Mouse (Mus musculus) myocyte (in vitro differentiated cells): ENCODE measurements at regions not wholly inside any gene's neighbourhood (a gene's known extent, or its start where the extent isn't known, plus 50 kb on each side); places are given as distances from the start of the nearest gene placed in this dataset.

Experiments used
- E2F4 ChIP-seq: IDR thresholded peaks from one replicate; pipeline ENCODE4 v1.6.1; 2011; ENCODE audit warnings: mild to moderate bottlenecking, control low read depth, moderate library complexity; ENCODE audit not compliant: insufficient read depth
- MAX ChIP-seq: IDR thresholded peaks from one replicate; pipeline ENCODE4 v1.6.1; 2011; ENCODE audit warnings: low read depth, mild to moderate bottlenecking, control low read depth
- POLR2A ChIP-seq: IDR thresholded peaks from one replicate; pipeline ENCODE4 v1.6.1; 2011; ENCODE audit warnings: low read depth, mild to moderate bottlenecking, control low read depth, moderate library complexity; ENCODE audit not compliant: insufficient read length
- POLR2AphosphoS2 ChIP-seq: IDR thresholded peaks from one replicate; pipeline ENCODE4 v1.6.1; 2011; ENCODE audit warnings: low read depth, control low read depth; ENCODE audit not compliant: insufficient read length
- TCF12 ChIP-seq: IDR thresholded peaks from one replicate; pipeline ENCODE4 v1.6.1; 2011; ENCODE audit warnings: mild to moderate bottlenecking, control low read depth; ENCODE audit not compliant: poor library complexity, insufficient read depth, severe bottlenecking

- TF ChIP-seq POLR2AphosphoS2: no peak
- TF ChIP-seq TCF12: no peak
- TF ChIP-seq POLR2A: no peak
- TF ChIP-seq E2F4: no peak
- no peak for TF ChIP-seq MAX
Observed at GRCm38 (mm10) chr5:45291752-45292151, 158.3 kb downstream of the Qdpr start.
